Mouse (Mus musculus) midbrain, embryonic 16.5 days (tissue): ENCODE results near the gene Tet1. TPM values are rescaled to one million over a fixed set of nuclear protein-coding genes. Genes with fewer than 3 reads are reported as not detected.

Experiments
- ATAC-seq: fragments of 200-750 bp; cut with Nextera tagmentation; 2 replicates; pipeline ENCODE4 v1.8.0; 2017; ENCODE audit warnings: moderate TSS enrichment
- H3K27ac ChIP-seq: fragments of 300-500 bp; sonication (generic); 2 replicates; pipeline ENCODE4 v1.5.1; 2014; ENCODE audit warnings: mild to moderate bottlenecking, low read length, mixed read lengths
- H3K27me3 ChIP-seq: fragments of 300-500 bp; sonication (generic); 2 replicates; pipeline ENCODE4 v1.6.1; 2014; ENCODE audit warnings: low read depth, low read length, mixed read lengths; ENCODE audit not compliant: control insufficient read depth, insufficient read depth
- H3K36me3 ChIP-seq: fragments of 300-500 bp; sonication (generic); 2 replicates; pipeline ENCODE4 v1.6.1; 2014; ENCODE audit warnings: mild to moderate bottlenecking, low read length, moderate library complexity, mixed read lengths; ENCODE audit not compliant: control insufficient read depth, insufficient read depth
- H3K4me1 ChIP-seq: fragments of 300-500 bp; sonication (generic); 2 replicates; pipeline ENCODE4 v1.6.1; 2014; ENCODE audit warnings: mild to moderate bottlenecking, low read length, mixed read lengths; ENCODE audit not compliant: control insufficient read depth, insufficient read depth
- H3K4me2 ChIP-seq: fragments of 300-500 bp; sonication (generic); 2 replicates; pipeline ENCODE4 v1.6.1; 2014; ENCODE audit warnings: mild to moderate bottlenecking, low read length, mixed read lengths
- H3K4me3 ChIP-seq: fragments of 300-500 bp; sonication (generic); 2 replicates; pipeline ENCODE4 v1.5.1; 2014; ENCODE audit warnings: low read depth, mild to moderate bottlenecking, low read length, moderate library complexity, mixed read lengths
- H3K9ac ChIP-seq: fragments of 300-500 bp; sonication (generic); 2 replicates; pipeline ENCODE4 v1.6.1; 2014; ENCODE audit warnings: low read depth, low read length, mixed read lengths
- H3K9me3 ChIP-seq: fragments of 300-500 bp; sonication (generic); replicated peaks from 2 replicates; pipeline ENCODE4 v1.6.1; 2014; ENCODE audit warnings: mild to moderate bottlenecking, low read length, mixed read lengths; ENCODE audit not compliant: control insufficient read depth, poor library complexity, severe bottlenecking
- WGBS: fragments of 180-500 bp; shearing (Covaris S2); extraction: QIAGEN DNeasy Blood & Tissue Kit; methylation state at CpG from one replicate; pipeline ENCODE4 v1.1.7; 2014; 5-methylcytosine and 5-hydroxymethylcytosine counted together
- polyA plus RNA-seq: library from polyadenylated mRNA; unstranded; fragments of >200 nt; fragmentation: Nextera tagmentation; extraction: Ambion mirVana; gene quantifications from 2 replicates; pipeline ENCODE4 v1.2.1, GENCODE M21; 2015

The Tet1 gene
- polyA plus RNA-seq, 1 experiment from 2014 or later: 42.4 TPM

DNA sequence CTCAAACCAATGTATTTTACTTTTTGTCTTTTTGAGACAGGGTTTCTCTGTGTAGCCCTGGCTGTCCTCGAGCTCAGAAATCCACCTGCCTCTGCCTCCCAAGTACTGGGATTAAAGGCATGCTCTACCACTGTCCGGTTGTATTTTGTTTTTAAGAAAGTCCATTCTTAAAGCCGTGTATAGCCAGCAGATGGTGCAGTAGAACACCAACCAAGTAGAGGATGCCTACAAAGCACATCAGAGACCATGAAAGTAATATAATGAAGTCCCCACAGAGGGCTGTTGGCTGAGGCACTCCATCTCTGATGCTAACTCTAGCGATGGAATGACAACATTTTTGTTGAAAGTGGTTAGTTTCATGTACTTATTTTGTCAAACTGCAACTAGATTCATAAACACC lies 98.8 kb downstream of the Tet1 start:
- Histone ChIP-seq H3K4me1 (no peaks in the 10 kb centered on the region), H3K4me3 (no peak overlapping the region), H3K27ac (no peak overlapping the region), H3K9ac (no peak overlapping the region), H3K27me3 (no peaks in the 10 kb centered on the region), H3K4me2 (no peak overlapping the region), H3K9me3 (no peaks in the 10 kb centered on the region), H3K36me3 (peaks cover 19% of the 10 kb centered on the region)
- no peak for ATAC-seq
- 84% methylated on average over 4 of the region's 4 CpGs for WGBS

DNA sequence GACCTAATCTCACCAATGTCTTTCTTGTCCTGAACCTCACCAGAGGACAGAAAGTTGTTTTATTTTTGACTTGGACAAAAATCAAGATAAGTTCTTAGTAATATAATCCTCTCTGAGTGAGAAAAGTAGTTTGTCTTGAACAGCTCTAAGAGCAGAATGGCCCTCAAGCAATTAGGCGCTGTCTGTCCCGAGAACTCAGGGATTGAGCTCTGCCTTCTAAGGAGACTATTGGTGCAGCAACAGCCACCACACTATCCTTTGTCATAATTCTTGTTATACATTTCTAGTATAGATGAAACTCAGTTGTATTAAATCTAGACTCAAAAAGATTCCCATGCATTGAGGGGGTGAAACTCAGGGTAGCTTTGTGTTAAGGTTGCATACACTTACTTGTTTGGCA lies 100.0 kb downstream of the Tet1 start:
- WGBS: 94% methylated on average over 2 of the region's 2 CpGs
- ATAC-seq: no peak
- no peak overlapping the region for H3K4me2 ChIP-seq
- H3K27ac ChIP-seq: no peak overlapping the region
- no peaks in the 10 kb centered on the region for H3K9me3 ChIP-seq
- no peak overlapping the region for H3K9ac ChIP-seq
- peaks cover 19% of the 10 kb centered on the region for H3K36me3 ChIP-seq
- H3K4me1 ChIP-seq: no peaks in the 10 kb centered on the region
- no peak overlapping the region for H3K4me3 ChIP-seq
- H3K27me3 ChIP-seq: no peaks in the 10 kb centered on the region

GRCm38 (mm10) chr10:62808316-62808715 lies 100.5 kb downstream of the Tet1 start:
- Histone ChIP-seq H3K27ac (no peak overlapping the region), H3K36me3 (peaks cover 16% of the 10 kb centered on the region), H3K4me3 (no peak overlapping the region), H3K4me1 (no peaks in the 10 kb centered on the region), H3K9ac (no peak overlapping the region), H3K9me3 (no peaks in the 10 kb centered on the region), H3K4me2 (no peak overlapping the region), H3K27me3 (no peaks in the 10 kb centered on the region)
- WGBS: 92% methylated on average over 7 of the region's 7 CpGs
- no peak for ATAC-seq

- H3K4me2 ChIP-seq: no peak overlapping the region
- no peak overlapping the region for H3K27ac ChIP-seq
- no peaks in the 10 kb centered on the region for H3K9me3 ChIP-seq
- H3K9ac ChIP-seq: no peak overlapping the region
- H3K27me3 ChIP-seq: no peaks in the 10 kb centered on the region
- H3K4me3 ChIP-seq: no peak overlapping the region
- H3K4me1 ChIP-seq: no peaks in the 10 kb centered on the region
- 79% methylated on average over 2 of the region's 2 CpGs for WGBS
- ATAC-seq: no peak
- H3K36me3 ChIP-seq: no peaks in the 10 kb centered on the region
These were observed 104.7 kb downstream of the Tet1 start for GRCm38 (mm10) chr10:62804106-62804505.

DNA sequence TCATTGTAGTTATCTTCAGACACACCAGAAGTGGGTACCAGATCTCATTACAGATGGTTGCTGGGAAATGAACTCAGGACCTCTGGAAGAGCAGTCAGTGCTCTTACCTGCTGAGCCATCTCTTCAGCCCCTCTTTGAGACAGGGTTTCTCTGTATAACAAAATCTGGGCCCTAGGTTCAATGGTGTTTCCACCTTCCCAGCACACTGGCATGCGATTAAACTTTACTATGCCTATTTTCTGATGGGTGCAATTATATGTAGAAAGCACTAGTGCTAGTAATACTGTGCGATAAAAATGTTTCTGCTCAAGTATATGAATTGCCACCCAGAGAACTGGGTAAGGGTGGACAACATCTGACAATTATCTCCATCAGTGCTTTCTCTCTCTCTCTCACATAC lies 105.5 kb downstream of the Tet1 start:
- H3K27ac ChIP-seq: no peak overlapping the region
- ATAC-seq: no peak
- H3K4me2 ChIP-seq: no peak overlapping the region
- H3K4me3 ChIP-seq: no peak overlapping the region
- 98% methylated on average over 2 of the region's 2 CpGs for WGBS
- no peaks in the 10 kb centered on the region for H3K27me3 ChIP-seq
- H3K4me1 ChIP-seq: no peaks in the 10 kb centered on the region
- no peaks in the 10 kb centered on the region for H3K9me3 ChIP-seq
- H3K9ac ChIP-seq: no peak overlapping the region
- no peaks in the 10 kb centered on the region for H3K36me3 ChIP-seq

- H3K9me3 ChIP-seq: no peaks in the 10 kb centered on the region
- peaks cover 8% of the 10 kb centered on the region; the same call in 1 of the 2 replicates for H3K4me1 ChIP-seq
- H3K36me3 ChIP-seq: peaks cover 2% of the 10 kb centered on the region; the same call in 1 of the 2 replicates
- no peak for ATAC-seq
- no peak overlapping the region for H3K4me3 ChIP-seq
- 95% methylated on average over 4 of the region's 4 CpGs for WGBS
- H3K9ac ChIP-seq: no peak overlapping the region
- H3K4me2 ChIP-seq: no peak overlapping the region
- no peak overlapping the region for H3K27ac ChIP-seq
- H3K27me3 ChIP-seq: no peaks in the 10 kb centered on the region
These were observed 114.6 kb downstream of the Tet1 start for GRCm38 (mm10) chr10:62794221-62794620.

DNA sequence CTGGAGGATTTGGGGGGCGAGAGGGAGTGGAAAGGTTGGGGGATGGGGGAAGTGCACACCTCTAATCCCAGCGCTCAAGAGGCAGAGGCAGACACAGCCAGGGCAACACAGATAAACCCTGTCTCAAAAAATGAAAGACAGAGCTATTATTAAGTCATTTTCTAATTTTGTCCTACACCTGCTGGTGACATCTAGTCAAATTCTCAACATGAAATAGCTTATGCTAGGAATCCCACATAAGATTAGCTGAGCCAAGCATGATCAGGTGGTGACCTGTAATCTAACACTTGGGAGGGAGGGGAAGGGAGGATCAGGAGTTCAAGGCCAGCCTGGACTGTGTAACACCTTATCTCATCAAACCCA lies 115.7 kb downstream of the Tet1 start:
- Histone ChIP-seq H3K9me3 (no peaks in the 10 kb centered on the region), H3K27me3 (no peaks in the 10 kb centered on the region), H3K27ac (peak overlapping the region; percentile 93), H3K9ac (peak overlapping the region; percentile 36; the same call in 1 of the 2 replicates), H3K4me3 (peak overlapping the region; percentile 98), H3K4me2 (peak overlapping the region; percentile 56), H3K4me1 (peaks cover 8% of the 10 kb centered on the region; the same call in 1 of the 2 replicates), H3K36me3 (peaks cover 7% of the 10 kb centered on the region)
- ATAC-seq: peak; percentile 39; the same call in 1 of the 2 replicates
- WGBS: 24% methylated on average over 2 of the region's 2 CpGs

DNA sequence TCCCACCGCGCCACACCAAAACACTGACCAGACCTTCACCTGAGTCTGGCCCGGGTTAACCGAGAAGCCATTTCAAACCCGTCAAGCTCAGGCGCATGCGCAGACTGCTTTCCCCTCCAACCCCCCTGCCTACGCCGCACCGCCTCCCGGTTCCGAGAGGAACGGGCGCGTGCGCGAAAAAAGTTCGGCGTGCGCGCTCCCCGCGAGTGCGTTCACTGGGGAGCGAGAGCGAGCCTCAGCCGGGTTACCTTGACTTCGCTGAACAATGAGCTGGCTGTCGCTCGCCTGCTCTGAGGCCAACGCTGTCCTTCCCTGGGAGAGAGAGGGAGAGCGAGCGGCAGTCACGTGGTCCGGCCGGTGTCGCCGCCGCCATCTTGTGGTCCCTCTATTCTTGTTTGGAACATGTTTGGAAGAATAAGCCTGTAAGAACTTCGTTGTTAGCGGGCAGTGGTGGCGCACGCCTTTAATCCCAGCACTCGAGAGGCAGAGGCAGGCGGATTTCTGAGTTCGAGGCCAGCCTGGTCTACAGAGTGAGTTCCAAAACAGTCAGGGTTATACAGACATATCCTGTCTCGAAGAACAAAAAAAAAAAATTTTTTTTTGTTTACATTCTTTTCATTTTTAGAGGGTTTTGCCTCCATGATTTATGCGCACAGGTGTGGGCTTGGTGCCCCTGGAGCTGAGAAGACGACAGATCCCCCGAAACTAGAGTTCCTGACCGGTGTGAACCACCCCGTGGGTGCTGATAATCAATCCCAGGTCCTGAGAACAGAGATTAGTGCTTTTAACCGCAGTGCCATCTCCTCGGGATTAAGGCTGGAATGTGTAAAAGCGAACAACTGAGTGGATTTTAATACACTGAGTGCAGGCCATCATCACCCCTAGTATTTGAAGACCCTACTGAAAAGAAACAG lies 116.4 kb downstream of the Tet1 start, which contains the start of gene Ccar1:
Gene Ccar1, minus strand, starts transcription at position 110 of the 914 bp plus-strand sequence.
- Histone ChIP-seq H3K36me3 (peaks cover 10% of the 10 kb centered on the region), H3K9ac (peak within 1 kb of the TSS; percentile 100), H3K4me1 (peaks cover 10% of the 10 kb centered on the region), H3K4me2 (peak within 1 kb of the TSS; percentile 81), H3K4me3 (peak within 1 kb of the TSS; percentile 98), H3K27me3 (no peaks in the 10 kb centered on the region), H3K9me3 (no peaks in the 10 kb centered on the region), H3K27ac (peak within 1 kb of the TSS; percentile 93)
- ATAC-seq: peak; percentile 98
- 4% methylated on average over 49 of the region's 55 CpGs for WGBS
